Mouse (Mus musculus) cerebellum, postnatal 36 days (tissue): ENCODE measurements around the gene Repin1.
A peak's percentile ranks its signal among the peaks of the same experiment; 100 is the strongest.
"Not testable (repeated sequence)": the region's sequence is repeated elsewhere in the genome, so short reads cannot be mapped to it uniquely, and the experiment has no call there.

Source experiments
- DNase-seq, 2 experiments: peaks; one replicate each; pipeline ENCODE4 v3.0.0; 2021 to 2022; ENCODE audit warnings: mixed read lengths in 2 of 2

Repin1 gene

GRCm38 (mm10) chr6:48581257-48581656 is 12.4 kb upstream of the Repin1 start:
- no peak for DNase-seq

DNA sequence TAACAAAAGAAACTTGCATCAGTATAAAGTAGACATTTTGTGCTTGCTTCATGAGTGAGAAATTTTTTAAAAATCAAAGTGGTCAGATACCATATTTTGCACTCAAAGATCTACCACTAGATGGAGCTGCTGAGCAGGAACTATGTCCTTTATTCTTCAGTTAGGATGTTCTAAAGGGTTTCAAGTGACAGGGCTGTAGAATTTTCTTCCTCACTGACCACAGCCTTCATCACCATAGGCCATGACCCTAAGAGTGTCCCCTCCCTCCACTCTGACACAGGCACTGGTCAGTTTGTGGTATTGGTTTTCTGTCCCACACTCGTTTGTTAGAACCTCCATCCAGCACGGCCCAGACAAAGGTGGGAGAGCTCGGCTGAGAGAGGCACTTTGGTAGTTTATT is 11.6 kb upstream of the Repin1 start:
- DNase-seq = peak in 1 of 2 experiments; percentile 54

- DNase-seq = no peak
Measured at GRCm38 (mm10) chr6:48589194-48589750, 4.4 kb upstream of the Repin1 start, which contains the start of gene Gm45021. Gene Gm45021 (plus strand): TSS chr6:48589610.

DNA sequence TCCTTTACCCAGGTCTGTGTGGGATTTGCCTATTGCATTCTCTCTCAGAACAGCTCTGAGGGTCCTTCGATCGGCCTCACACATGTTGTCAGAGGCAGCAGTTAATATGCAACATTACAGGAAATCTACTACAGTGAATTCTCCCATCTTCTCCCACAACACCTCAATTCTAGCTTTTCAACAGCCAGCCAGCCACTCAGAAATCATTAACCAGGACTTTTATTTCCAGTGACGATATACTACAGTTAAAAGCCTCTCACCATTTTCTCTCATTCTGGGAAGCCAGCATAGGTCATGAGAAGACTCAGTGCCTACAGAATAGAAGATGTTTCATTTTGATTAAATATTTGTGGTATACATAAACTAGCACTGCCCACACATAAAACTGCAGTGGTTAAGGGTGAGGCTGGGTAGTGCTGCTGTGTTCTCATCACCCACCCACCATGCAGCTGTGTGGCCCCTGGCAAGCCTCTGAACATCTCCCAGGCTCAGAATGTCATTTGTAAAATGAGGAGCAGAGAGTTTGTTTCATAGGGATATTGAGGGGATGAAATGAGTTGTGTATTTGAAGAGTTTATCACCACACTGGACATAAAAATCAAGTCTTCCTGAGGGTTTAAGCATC is 2.4 kb upstream of the Repin1 start:
- no peak for DNase-seq

GRCm38 (mm10) chr6:48591871-48592270 is 1.8 kb upstream of the Repin1 start:
- no peak for DNase-seq

- DNase-seq = no peak
Measured at GRCm38 (mm10) chr6:48594043-48594738, 508 bp downstream of the Repin1 start.

DNA sequence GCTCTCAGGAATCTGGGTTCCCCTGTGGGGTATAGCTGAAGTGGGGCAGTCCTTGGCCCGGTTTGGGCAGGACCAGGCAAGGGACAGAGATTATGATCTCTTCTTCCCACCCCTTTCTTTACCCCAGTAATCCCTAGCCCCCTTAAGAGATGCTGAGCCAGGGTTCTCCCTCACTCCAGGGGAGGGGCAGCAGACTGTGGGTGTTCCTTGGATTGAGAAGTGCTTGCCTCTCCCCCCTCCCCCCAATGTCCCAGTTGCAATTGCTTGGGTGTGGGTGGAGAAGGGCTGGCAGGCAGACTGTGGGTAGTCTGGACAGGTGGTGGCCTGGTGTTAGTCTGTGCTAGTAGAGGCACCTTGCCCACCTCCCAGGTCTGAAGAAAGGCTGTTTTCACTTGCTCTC is 1.6 kb downstream of the Repin1 start:
- DNase-seq = peak in 1 of 2 experiments; percentile 31

DNA sequence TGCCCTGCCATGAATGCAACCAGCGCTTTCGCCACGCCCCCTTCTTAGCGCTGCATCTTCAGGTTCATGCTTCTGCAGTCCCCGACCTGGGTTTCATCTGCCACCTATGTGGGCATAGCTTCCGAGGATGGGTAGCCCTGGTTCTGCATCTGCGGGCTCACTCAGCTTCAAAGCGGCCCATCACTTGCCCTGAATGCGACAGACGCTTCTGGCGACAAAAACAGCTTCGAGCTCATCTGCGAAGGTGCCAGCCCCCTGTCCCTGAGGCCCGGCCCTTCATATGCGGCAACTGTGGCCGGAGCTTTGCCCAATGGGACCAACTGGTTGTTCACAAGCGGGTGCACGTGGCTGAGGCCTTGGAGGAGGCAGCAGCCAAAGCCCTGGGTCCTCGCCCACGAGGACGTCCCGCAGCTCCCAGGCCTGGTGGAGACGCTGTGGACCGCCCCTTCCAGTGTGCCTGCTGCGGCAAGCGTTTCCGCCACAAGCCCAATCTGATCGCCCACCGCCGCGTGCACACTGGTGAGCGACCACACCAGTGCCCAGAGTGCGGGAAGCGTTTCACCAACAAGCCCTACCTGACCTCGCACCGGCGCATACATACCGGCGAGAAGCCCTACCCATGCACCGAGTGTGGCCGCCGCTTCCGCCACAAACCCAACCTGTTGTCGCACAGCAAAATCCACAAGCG is 3.0 kb downstream of the Repin1 start:
- DNase-seq = peak in 1 of 2 experiments; percentile 13

DNA sequence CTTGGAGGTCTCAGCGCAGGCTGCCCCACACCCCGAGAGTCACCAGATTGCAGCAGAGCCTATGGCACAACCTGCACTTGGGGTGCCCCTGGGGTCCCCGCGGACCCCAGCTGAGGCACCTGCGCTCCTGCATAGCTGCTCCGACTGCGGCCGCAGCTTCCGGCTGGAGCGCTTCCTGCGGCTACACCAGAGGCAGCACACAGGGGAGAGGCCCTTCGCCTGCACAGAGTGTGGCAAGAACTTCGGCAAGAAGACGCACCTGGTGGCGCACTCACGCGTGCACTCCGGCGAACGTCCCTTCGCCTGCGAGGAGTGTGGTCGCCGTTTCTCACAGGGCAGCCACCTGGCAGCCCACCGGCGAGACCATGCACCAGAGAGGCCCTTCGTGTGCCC is 3.5 kb downstream of the Repin1 start:
- DNase-seq = no peak

- no peak for DNase-seq
Measured at GRCm38 (mm10) chr6:48600594-48600993, 6.9 kb downstream of the Repin1 start.

- DNase-seq = peak; percentile 98 to 99
Measured at GRCm38 (mm10) chr6:48601271-48602079, 7.8 kb downstream of the Repin1 start, which contains the start of gene Zfp775. Gene Zfp775 (plus strand): TSS chr6:48602063.

DNA sequence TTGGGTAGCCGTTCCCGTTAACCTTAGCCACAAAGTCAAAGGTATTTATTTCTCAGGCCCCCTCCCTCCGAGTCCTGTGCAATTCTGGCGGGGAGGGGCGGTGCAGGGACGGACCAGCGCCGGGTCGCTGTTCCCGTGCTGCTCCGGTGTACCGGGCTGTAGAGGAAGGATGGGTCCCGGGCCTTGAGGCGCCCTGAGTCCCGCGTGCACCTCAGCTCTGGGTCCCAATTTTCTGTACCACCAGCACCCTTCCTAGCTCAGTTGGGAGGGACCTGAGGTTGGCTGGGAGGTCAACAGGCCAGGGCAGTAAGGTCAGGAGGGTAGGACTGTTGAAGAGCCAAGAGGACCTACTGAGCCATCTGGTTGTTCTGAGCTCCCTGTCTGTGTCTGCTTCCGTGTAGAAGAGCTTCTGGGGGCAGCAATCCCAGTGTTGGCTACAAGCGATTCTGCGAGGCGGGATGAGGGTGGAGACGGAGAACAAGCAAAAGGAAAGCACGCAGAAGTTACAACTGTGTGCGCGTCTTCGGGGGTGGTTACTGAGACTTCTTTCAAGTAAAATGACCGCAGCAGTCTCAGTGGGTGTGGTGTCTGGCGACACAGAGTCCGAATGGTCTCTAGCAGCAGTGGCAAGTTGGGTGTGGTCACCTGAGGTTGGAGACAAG is 8.5 kb downstream of the Repin1 start:
- DNase-seq = peak in 1 of 2 experiments; percentile 38

- no peak for DNase-seq
Measured at GRCm38 (mm10) chr6:48608124-48608523, 14.4 kb downstream of the Repin1 start.

DNA sequence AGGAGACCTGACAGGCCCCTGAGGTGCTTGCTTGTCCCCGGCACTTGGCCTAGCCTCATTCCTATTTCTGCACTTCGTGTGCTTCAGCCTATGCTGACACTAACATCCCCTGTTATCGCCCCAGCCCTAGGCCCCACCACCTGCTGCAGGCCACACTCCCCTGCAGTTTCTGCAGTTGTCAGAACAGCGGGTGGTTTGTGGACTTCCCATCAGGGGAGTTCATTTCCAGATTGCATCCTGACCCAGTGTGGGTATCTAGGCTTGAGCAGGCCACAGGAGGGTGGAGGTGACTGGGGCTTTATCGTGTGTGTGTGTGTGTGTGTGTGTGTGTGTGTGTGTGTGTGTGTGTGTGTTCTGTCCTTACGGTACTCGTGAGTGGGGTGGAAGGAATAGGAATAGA is 15.8 kb downstream of the Repin1 start:
- peak in 1 of 2 experiments; percentile 27 for DNase-seq

DNA sequence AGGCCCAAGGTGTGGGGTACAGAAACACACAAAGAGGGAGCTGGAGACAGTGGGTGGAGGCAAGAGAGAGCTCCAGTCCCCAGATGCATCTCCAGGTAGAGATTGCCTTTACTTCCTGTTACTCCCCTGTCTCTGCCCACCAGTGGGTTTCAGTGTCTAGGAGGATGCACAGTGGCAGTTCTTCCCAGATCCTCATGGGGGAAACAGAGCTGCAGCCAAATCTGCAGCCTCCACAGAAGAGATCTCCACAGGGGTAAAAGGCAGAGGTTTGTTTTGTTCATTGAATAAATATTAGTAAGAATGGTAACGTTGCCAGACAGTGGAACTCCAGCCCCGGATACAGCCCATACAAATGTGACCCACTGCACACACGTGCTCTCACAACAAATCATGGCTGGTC is 17.0 kb downstream of the Repin1 start:
- DNase-seq = no peak

- no peak for DNase-seq
Measured at GRCm38 (mm10) chr6:48613464-48613863, 19.8 kb downstream of the Repin1 start.

- DNase-seq = no peak
Measured at GRCm38 (mm10) chr6:48614756-48615155, 21.1 kb downstream of the Repin1 start.

GRCm38 (mm10) chr6:48620031-48620430 is 26.3 kb downstream of the Repin1 start:
- DNase-seq = no peak

- DNase-seq = not testable (repeated sequence)
Measured at GRCm38 (mm10) chr6:48622186-48622843, 28.6 kb downstream of the Repin1 start.

DNA sequence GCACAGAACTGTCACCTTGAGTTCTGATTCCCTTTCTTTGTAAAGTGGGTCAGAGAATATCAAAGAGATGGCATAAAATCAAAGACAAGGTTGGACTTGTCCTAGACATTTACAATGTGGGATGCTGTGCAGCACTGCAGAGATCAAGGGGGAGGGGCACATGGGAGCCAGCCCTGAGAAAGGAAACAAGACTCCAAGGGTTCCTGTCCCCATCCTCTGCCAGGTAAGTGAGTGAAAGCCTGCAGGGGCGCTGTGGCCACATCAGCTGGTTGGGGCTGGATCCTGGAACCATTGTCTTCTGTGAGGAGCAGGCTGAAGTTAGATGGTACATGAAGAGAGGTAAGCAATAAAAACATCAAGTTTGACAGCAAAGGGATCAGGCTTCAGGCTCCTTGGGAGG is 29.8 kb downstream of the Repin1 start:
- DNase-seq = no peak

- no peak for DNase-seq
Measured at GRCm38 (mm10) chr6:48626464-48626863, 32.8 kb downstream of the Repin1 start, which contains the start of gene AI854703. Gene AI854703 (plus strand): TSS chr6:48626764.
